Mouse (Mus musculus) neutrophil, adult 5-6 weeks (primary cell): ENCODE data around the gene Phrf1. TPM values are rescaled to one million over a fixed set of nuclear protein-coding genes. Genes with fewer than 3 reads are reported as not detected.
A peak's percentile ranks its signal among the peaks of the same experiment; 100 is the strongest.

Experiments
- ATAC-seq: fragments of 151-379, 151-347 bp; 2 replicates; pipeline ENCODE4 v1.8.0; 2017; ENCODE audit warnings: mild to moderate bottlenecking, moderate TSS enrichment; ENCODE audit not compliant: insufficient number of reproducible peaks, poor library complexity, low FRiP score, severe bottlenecking; ENCODE audit errors: extremely low read depth
- total RNA-seq: library from RNA; stranded (forward); fragments of 200-1000 nt; gene quantifications from 2 replicates; pipeline ENCODE4 v1.2.3, GENCODE M21; 2017

Gene Phrf1
- 82.6 and 97.8 TPM in 2 replicates for total RNA-seq

GRCm38 (mm10) chr7:141228279-141229067 lies at the start of gene Phrf1:
Gene Phrf1 (plus strand): TSS chr7:141228784.
- peak; percentile 97 for ATAC-seq

- ATAC-seq = no peak
Measured at GRCm38 (mm10) chr7:141188194-141188593, 40.4 kb upstream of the Phrf1 start.

DNA sequence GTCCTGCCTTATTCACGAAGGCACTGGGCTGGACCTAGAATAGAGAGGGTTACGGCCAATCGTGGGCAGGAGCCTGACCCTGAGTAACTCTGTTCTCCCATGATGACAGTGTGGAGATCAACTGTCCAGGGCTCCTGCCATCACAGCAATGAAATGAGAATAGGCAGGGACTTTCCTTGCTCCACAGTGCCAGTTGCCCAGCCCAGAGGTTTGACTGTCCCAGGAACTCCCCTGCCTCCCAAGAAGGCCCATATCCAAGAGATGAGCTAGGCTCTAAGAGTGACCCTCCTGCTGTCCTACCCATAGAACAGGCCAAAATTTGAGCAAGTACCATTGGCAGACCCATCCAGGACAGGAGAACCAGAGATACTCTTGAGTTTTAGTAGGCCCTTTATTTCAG lies 39.9 kb upstream of the Phrf1 start:
- no peak for ATAC-seq

DNA sequence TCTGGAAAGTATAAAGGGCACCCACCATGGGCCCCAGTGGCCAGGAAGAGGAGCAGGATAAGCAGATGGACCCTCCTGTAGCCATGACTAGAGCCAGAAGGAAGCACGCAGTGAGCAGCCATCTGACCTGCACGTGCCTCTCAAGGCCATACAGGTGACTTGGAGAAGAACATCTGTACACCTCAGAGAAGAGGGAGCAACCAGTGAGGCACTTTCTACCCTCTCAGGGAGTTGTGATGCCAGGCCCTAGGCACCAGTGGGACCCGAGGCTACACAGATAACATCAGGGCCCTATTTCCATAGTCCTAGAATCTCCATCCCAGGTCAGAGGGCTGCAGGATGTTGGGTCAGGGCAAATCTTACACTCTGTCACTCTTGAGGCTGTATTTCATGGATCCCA lies 38.4 kb upstream of the Phrf1 start:
- no peak for ATAC-seq

DNA sequence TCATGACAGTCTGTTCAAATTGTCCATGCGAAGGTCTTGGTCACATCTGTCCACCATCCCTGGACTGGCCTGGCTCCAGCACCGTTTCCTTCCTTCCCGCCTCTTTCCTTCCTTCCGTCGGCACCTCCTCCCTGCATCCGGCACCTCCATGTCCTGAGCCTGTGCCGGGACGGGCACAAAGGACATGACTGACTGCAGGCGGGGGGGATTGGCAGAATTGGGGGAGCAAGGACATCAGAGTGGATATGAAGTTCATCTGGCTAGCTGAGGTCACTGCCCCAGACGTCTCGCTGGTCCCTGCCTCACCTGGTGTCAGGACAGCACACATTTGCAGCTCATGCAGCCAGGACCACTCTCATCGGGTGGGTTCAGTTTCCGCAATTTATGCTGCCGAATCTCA lies 37.5 kb upstream of the Phrf1 start:
- no peak for ATAC-seq

GRCm38 (mm10) chr7:141191796-141192685 lies 36.5 kb upstream of the Phrf1 start:
- ATAC-seq = no peak

- no peak for ATAC-seq
Measured at GRCm38 (mm10) chr7:141192776-141193347, 35.7 kb upstream of the Phrf1 start.

- ATAC-seq = no peak
Measured at GRCm38 (mm10) chr7:141193348-141193856, 35.2 kb upstream of the Phrf1 start.

DNA sequence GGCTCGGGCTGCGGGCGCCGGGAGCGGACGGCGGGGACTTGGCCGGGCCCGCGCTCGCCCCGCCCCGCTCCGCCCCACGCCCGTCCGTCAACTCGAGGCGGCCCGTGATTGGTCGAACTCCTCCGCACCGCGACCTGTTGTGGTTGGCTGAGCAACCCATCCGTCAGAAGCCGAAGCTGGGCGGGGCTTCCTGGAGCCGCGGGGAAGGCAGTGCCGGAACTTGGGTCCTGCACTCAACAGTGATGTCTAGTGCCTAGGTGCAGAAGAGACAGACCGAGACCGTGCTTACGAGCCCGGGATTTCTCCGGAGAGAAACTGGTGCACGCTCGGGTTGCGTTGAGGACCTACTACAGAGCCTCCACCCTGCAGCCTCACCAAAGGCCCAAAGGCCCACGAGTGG lies 34.6 kb upstream of the Phrf1 start, which contains the start of the genes Hras and Lrrc56:
Hras (minus strand) TSS at position 58 of the 400 bp plus-strand sequence.
Lrrc56 (plus strand) TSS at position 210 of the 400 bp plus-strand sequence.
- ATAC-seq = peak; percentile 90

DNA sequence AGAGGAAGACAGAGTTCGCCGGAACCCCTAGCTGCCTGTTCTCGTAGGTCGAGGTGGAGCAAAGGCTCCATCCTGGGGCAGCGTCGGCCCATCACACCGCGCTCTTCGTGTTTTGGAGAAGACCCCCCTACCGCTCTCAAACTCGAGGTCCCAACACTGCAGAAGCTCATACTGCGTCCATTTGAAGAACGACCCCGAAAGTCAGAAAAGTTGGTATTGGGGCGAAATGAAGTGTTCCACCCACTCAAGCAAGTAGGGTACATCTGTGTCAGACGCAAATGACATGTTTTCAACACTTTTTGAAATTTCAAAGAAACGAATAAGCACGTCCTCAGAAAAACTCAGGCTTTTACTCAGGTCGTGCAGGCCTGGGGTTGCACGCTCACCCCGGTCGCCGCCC lies 34.2 kb upstream of the Phrf1 start:
- ATAC-seq = no peak

DNA sequence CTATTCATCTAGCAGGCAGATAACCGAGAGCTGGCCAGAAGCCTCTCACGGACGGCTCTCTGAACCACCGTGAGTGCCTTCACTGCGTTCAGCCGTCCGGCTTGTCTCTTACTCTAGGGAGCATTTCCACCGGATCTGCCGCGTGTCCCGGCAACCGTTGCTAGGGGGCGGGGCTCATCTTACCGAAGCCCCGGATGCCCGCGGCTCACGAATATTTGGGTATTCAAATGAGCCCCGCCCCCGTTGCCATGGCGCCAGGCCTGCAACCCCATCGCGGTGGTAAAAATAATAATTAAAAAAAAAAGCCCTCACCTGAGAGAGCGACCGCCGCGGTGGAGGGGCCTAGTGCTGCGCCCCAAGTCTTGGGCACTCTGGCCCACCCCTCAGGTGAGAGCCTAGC lies 33.8 kb upstream of the Phrf1 start:
- peak; percentile 62 for ATAC-seq

DNA sequence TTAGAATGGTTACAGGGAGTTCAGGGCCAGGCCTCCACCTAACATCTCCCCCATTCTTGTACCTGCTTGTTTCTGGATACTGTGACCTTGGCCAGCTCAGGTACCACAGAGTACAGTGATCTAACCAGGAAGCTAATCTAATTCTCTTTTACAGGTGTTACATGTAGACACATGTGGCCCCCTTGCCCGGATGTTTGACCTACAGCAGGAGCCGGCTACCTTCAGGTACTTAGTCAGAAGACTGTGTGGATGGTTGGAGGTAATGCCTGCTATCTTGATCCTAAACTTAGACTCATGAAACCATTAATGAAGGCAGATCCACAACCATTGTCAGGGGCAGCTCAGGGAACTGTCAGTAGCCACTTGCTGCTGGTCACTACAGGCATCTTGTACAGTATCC lies 32.8 kb upstream of the Phrf1 start:
- no peak for ATAC-seq

DNA sequence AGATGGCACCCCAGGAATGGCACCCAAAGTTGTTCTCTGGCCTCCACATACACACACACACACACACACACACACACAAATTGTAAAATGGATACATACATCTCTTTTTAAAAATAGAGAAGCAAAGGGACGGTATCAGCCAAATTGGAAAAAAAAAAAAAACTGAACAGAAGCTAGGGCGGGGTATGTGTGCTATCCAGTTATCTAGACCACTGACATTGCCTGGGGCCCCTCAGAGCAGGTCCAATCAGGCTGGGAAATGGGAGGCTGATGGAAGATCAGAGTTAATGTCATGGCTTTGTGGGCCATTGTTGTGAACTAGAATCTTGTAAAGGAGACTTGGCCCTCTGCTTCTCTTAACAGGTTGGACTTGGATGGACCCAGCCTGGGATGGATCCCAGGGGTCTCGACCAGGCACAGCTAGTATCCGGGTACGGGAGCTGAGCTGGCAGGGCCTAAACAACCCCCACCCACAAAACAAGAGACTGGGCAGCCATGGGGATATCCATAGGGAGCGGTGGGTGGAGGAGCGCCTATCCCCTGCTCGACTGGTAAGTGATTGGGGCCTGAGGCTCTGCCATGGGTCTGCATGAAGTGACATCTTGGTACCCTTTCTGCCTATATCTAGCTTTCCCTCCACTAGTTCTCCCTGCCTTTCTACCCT lies 31.8 kb upstream of the Phrf1 start:
- ATAC-seq = no peak

GRCm38 (mm10) chr7:141198121-141198520 lies 30.5 kb upstream of the Phrf1 start:
- no peak for ATAC-seq

DNA sequence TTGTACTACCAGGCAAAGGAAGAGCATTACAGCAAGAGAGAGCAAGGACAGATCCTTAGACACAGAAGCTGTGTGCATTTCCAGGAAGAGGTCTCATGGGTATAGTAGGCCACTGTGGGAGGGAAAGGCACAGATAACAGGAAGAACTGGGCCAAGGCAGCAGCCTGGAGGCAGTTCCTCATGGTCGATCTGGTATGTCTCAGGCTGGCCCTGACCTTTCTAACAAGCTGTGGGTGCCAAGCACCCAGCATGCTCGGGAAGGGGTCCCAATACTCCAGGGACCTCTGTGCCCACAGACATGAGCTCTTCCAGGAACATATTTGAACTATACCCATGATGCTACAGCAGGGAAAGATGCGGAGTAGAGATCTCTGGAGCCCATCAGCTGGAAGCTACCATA lies 24.0 kb upstream of the Phrf1 start:
- no peak for ATAC-seq

- ATAC-seq = no peak
Measured at GRCm38 (mm10) chr7:141205504-141205903, 23.1 kb upstream of the Phrf1 start.

DNA sequence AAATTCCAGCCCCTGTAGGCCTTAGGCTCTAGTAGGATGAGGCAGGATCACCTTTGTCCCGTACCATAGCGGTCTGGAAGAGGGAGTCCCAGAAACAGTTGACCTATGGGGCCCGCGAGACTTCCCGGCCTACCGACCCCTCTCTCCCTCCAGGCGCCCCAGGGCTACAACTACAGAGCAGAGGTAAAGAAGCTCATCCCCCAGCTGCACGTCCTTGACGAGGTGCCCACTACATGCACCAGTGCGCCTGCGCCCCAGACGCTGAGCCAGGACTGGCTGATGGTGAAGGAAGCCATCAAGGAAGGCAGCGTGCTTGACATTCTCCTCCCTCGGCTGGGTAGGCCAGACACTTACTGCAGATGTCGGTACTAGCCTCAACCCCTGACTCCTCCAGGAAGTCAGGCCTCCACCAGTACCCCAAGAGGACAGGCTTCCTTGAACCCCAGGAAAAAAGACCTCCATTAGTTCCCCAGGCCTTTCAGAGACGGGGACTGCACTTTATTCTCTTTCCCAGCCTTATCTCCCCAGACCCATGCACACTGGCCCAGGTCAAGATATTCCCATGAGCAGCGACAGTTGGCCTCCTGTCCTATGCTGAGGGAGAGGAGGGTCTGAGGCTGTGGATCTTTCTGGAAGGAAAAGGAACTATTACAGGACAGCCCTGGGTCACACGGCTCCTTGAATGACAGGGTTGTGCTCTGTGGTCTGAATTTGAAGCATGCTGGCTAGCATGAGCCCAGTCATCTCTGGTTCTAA lies 22.2 kb upstream of the Phrf1 start:
- ATAC-seq = no peak

DNA sequence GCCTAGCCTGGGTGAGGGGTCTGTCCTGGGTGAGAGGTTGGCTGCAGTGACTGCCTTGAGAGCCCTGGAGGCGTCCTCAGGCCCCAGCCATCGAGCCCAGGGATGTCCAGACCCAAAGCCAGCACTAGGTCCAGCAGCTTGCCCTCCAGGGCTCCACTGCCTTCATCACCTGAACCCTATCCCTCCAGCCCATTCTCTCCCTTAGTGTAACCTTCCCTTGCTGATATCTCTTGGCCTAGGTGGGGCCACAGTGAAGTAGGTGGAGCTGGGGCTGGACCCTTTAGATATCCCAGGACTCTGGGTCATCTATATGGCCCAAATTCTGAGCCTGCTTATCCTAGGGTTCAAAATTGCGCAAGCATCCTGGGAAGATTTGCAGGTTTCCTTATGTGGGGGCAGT lies 19.1 kb upstream of the Phrf1 start:
- ATAC-seq = no peak
